Mouse (Mus musculus) heart, embryonic 11.5 days (tissue): Measurements from ENCODE around the gene Pbrm1. TPM values are rescaled to one million over a fixed set of nuclear protein-coding genes. Genes with fewer than 3 reads are reported as not detected.

Experiments used
- ATAC-seq: fragments of 200-750 bp; cut with Nextera tagmentation; replicated peaks from 2 replicates; pipeline ENCODE4 v1.8.0; 2017; ENCODE audit warnings: moderate library complexity; ENCODE audit not compliant: insufficient number of reproducible peaks, low FRiP score, low TSS enrichment
- H3K27ac ChIP-seq: fragments of 300-500 bp; sonication (generic); 2 replicates; pipeline ENCODE4 v1.5.1; 2014; ENCODE audit warnings: mild to moderate bottlenecking, low read depth, low read length
- H3K27me3 ChIP-seq: fragments of 300-500 bp; sonication (generic); 2 replicates; pipeline ENCODE4 v1.6.1; 2014; ENCODE audit warnings: mild to moderate bottlenecking, low read length, mixed read lengths; ENCODE audit not compliant: control insufficient read depth, insufficient read depth
- H3K36me3 ChIP-seq: fragments of 300-500 bp; sonication (generic); 2 replicates; pipeline ENCODE4 v1.6.1; 2014; ENCODE audit warnings: mild to moderate bottlenecking, low read length, moderate library complexity, mixed read lengths; ENCODE audit not compliant: control insufficient read depth, insufficient read depth
- H3K4me1 ChIP-seq: fragments of 300-500 bp; sonication (generic); 2 replicates; pipeline ENCODE4 v1.6.1; 2014; ENCODE audit warnings: low read length; ENCODE audit not compliant: control insufficient read depth, insufficient read depth
- H3K4me2 ChIP-seq: fragments of 300-500 bp; sonication (generic); 2 replicates; pipeline ENCODE4 v1.6.1; 2014; ENCODE audit warnings: mild to moderate bottlenecking, moderate library complexity
- H3K4me3 ChIP-seq: fragments of 300-500 bp; sonication (generic); 2 replicates; pipeline ENCODE4 v1.5.1; 2014; ENCODE audit warnings: low read depth, low read length
- H3K9ac ChIP-seq: fragments of 300-500 bp; sonication (generic); 2 replicates; pipeline ENCODE4 v1.6.1; 2014; ENCODE audit warnings: mild to moderate bottlenecking, low read depth, low read length, moderate library complexity
- H3K9me3 ChIP-seq: fragments of 300-500 bp; sonication (generic); replicated peaks from 2 replicates; pipeline ENCODE4 v1.6.1; 2016; ENCODE audit warnings: low read length; ENCODE audit not compliant: control insufficient read depth
- WGBS: fragments of 180-500 bp; shearing (Covaris S2); extraction: QIAGEN DNeasy Blood & Tissue Kit; methylation state at CpG from one replicate; pipeline ENCODE4 v1.1.7; 2014; ENCODE audit not compliant: insufficient replicate concordance; 5-methylcytosine and 5-hydroxymethylcytosine counted together
- polyA plus RNA-seq: library from polyadenylated mRNA; unstranded; fragments of >200 nt; fragmentation: Nextera tagmentation; extraction: Ambion mirVana; gene quantifications from 2 replicates; pipeline ENCODE4 v1.2.1, GENCODE M21; 2014

Pbrm1 gene
- polyA plus RNA-seq, 1 experiment from 2014 or later: 93.6 TPM

- H3K36me3 ChIP-seq: peaks cover 6% of the 10 kb centered on the region; the same call in 1 of the 2 replicates
- peaks cover 5% of the 10 kb centered on the region for H3K4me1 ChIP-seq
- WGBS: 67% methylated on average over 5 of the region's 5 CpGs
These were observed 12.2 kb upstream of the Pbrm1 start for GRCm38 (mm10) chr14:31006779-31007178.

DNA sequence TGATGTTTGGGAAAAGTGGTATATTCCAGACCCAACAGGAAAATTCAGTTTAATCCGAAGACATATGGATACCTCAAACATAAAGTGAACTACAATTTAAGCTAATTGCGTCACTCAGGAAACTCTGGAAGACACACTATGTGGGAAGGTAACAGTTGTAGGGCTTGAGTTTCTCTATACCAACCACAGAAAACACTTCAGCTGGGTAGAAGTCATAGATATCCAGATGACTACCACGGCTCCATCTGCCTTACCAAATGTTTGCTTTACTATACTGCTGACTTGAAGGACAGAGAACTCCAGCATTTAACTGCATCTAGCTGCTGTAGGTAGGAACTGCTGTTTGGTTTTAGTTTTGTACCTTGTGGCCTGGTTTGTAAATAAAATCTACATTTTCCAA, 7.3 kb upstream of the Pbrm1 start:
- H3K36me3 ChIP-seq: peaks cover 47% of the 10 kb centered on the region
- H3K4me1 ChIP-seq: no peaks in the 10 kb centered on the region
- no peak overlapping the region for H3K9ac ChIP-seq
- H3K4me3 ChIP-seq: no peak overlapping the region
- no peak overlapping the region for H3K27ac ChIP-seq
- ATAC-seq: no peak
- 87% methylated on average over 3 of the region's 3 CpGs for WGBS
- no peaks in the 10 kb centered on the region for H3K9me3 ChIP-seq
- no peaks in the 10 kb centered on the region for H3K27me3 ChIP-seq
- no peak overlapping the region for H3K4me2 ChIP-seq

More at GRCm38 (mm10) chr14:31006779-31007178, 12.2 kb upstream of the Pbrm1 start:
- Histone ChIP-seq H3K9ac (no peak overlapping the region), H3K27ac (no peak overlapping the region), H3K9me3 (no peaks in the 10 kb centered on the region), H3K4me2 (no peak overlapping the region), H3K4me3 (no peak overlapping the region), H3K27me3 (no peaks in the 10 kb centered on the region)
- ATAC-seq: no peak

DNA sequence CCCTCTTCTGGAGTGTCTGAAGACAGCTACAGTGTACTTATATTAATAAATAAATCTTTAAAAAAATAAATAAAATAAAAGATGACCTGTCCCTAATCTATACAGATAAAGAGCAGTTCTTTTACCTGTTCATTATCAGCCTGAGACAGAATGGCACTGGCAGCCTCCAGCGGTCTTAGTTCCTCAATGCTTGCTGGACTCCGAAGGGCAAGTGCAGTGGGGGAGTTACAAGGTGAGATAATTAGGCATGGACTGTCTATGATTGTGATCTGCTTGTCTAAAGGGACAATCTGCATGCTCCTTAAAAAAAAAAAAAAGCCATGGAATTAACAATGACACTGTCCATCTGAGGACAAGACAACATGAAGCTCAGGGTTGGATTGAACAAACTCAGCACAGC, 5.0 kb upstream of the Pbrm1 start:
- WGBS: 93% methylated on average over 2 of the region's 2 CpGs
- Histone ChIP-seq H3K36me3 (peaks cover 49% of the 10 kb centered on the region), H3K4me3 (no peak overlapping the region), H3K9ac (no peak overlapping the region), H3K27me3 (no peaks in the 10 kb centered on the region), H3K4me1 (0 out of 2 replicates have a peak, but pooled peaks cover 10% of the 10 kb centered on the region), H3K9me3 (no peaks in the 10 kb centered on the region), H3K27ac (no peak overlapping the region), H3K4me2 (no peak overlapping the region)
- no peak for ATAC-seq

GRCm38 (mm10) chr14:31016063-31016462, 2.9 kb upstream of the Pbrm1 start:
- no peaks in the 10 kb centered on the region for H3K27me3 ChIP-seq
- no peaks in the 10 kb centered on the region for H3K9me3 ChIP-seq
- H3K4me2 ChIP-seq: no peak overlapping the region
- no peak for ATAC-seq
- H3K9ac ChIP-seq: no peak overlapping the region
- H3K27ac ChIP-seq: no peak overlapping the region
- peaks cover 13% of the 10 kb centered on the region; the same call in 1 of the 2 replicates for H3K4me1 ChIP-seq
- peaks cover 47% of the 10 kb centered on the region for H3K36me3 ChIP-seq
- 54% methylated on average over 1 of the region's 1 CpGs for WGBS
- H3K4me3 ChIP-seq: no peak overlapping the region

DNA sequence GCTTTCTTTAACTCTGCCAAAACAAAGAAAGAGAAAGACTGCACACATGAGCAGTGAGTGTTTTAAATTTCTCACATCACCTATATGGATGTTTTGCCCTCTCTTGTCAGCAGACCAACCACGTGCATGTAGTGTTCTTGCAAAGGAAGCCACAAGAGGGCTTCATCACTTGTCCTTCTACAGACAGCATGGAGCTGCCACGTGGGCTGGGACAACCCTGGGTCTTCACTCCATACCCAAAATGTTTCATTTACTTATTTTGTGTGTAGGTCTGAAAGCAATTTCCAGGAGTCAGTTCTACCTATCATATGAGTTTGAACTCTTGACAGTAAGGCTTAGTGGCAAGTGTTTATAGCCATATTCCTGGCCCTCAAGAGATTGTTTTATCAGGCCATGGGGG, 1.1 kb upstream of the Pbrm1 start:
- peak overlapping the region; percentile 78 for H3K4me2 ChIP-seq
- H3K4me3 ChIP-seq: peak overlapping the region; percentile 89
- peak overlapping the region; percentile 98; the same call in 1 of the 2 replicates for H3K27ac ChIP-seq
- no peak for ATAC-seq
- H3K9me3 ChIP-seq: no peaks in the 10 kb centered on the region
- H3K36me3 ChIP-seq: peaks cover 37% of the 10 kb centered on the region
- no peaks in the 10 kb centered on the region for H3K27me3 ChIP-seq
- H3K4me1 ChIP-seq: peaks cover 13% of the 10 kb centered on the region; the same call in 1 of the 2 replicates
- H3K9ac ChIP-seq: peak overlapping the region; percentile 96
- 0% methylated on average over 2 of the region's 2 CpGs for WGBS

GRCm38 (mm10) chr14:31019331-31020205, 630 bp downstream of the Pbrm1 start:
- ATAC-seq: peak; percentile 90
- H3K4me2 ChIP-seq: peak overlapping the region; percentile 78
- 4% methylated on average over 54 of the region's 56 CpGs for WGBS
- no peaks in the 10 kb centered on the region for H3K27me3 ChIP-seq
- peak overlapping the region; percentile 89 for H3K4me3 ChIP-seq
- H3K36me3 ChIP-seq: peaks cover 20% of the 10 kb centered on the region
- H3K27ac ChIP-seq: peak overlapping the region; percentile 98
- H3K9ac ChIP-seq: peak overlapping the region; percentile 96
- H3K9me3 ChIP-seq: no peaks in the 10 kb centered on the region
- H3K4me1 ChIP-seq: peaks cover 13% of the 10 kb centered on the region; the same call in 1 of the 2 replicates

DNA sequence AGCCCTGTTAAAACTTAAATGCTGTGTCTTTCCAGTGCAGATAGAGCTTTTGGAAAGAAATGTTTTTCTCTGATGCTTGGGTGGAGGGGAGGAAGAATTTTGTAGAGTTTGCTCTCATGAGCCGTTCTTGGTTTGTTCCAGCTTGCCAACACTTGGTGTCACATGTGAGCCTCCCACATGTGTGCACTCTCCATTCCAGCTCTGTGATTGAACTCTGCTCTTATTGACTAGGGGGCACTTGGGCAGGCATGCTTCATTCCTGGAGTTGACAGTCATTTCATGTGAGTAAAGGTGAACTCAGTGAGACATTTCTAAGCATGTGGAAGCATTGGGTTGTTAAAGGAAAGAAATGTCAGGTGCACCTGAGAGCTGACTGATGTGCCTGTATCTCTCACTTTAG, 3.6 kb downstream of the Pbrm1 start:
- Histone ChIP-seq H3K9ac (no peak overlapping the region), H3K27ac (no peak overlapping the region), H3K4me3 (no peak overlapping the region), H3K36me3 (peaks cover 28% of the 10 kb centered on the region), H3K4me2 (no peak overlapping the region), H3K9me3 (no peaks in the 10 kb centered on the region), H3K4me1 (peaks cover 7% of the 10 kb centered on the region; the same call in 1 of the 2 replicates), H3K27me3 (no peaks in the 10 kb centered on the region)
- ATAC-seq: no peak
- WGBS: 61% methylated on average over 1 of the region's 1 CpGs

- Histone ChIP-seq H3K27ac (no peak overlapping the region), H3K4me2 (no peak overlapping the region), H3K27me3 (no peaks in the 10 kb centered on the region), H3K4me3 (no peak overlapping the region), H3K9me3 (no peaks in the 10 kb centered on the region), H3K36me3 (peaks cover 37% of the 10 kb centered on the region), H3K4me1 (no peaks in the 10 kb centered on the region), H3K9ac (no peak overlapping the region)
- ATAC-seq: no peak
- WGBS: 76% methylated on average over 3 of the region's 3 CpGs
These were observed 6.8 kb downstream of the Pbrm1 start for GRCm38 (mm10) chr14:31025785-31026184.
